Comparison of ENCODE assay signal across 8 mouse cellular contexts in genomic region chr2:30363773-30364650, GRCm38 (mm10). TPM values are rescaled to one million over a fixed set of nuclear protein-coding genes. Genes with fewer than 3 reads are reported as not detected.
DNase-seq lines count a peak whose midpoint lies in the region; ATAC-seq lines count a peak whose summit lies in the region.

Miga2 (plus strand) TSS chr2:30364233.

- peaks cover 19% of the 10 kb centered on the region for H3K36me3 ChIP-seq in hindbrain, embryonic 15.5 days

- H3K9me3 ChIP-seq in hindbrain, embryonic 15.5 days, result no peaks in the 10 kb centered on the region

- peaks cover 25% of the 10 kb centered on the region for H3K4me1 ChIP-seq in hindbrain, embryonic 15.5 days (replicated peaks)

- peak; percentile 99 for ATAC-seq in hindbrain, embryonic 15.5 days (ENCODE audit: low FRiP score, low read depth)

- WGBS in hindbrain, embryonic 15.5 days, result under 1% methylated on average over 54 of the region's 54 CpGs

- peak within 1 kb of the TSS; percentile 87 for H3K27ac ChIP-seq in hindbrain, embryonic 15.5 days (replicated peaks)

- peak within 1 kb of the TSS; percentile 81 for H3K9ac ChIP-seq in hindbrain, embryonic 15.5 days

- H3K4me2 ChIP-seq in hindbrain, embryonic 15.5 days, result peak within 1 kb of the TSS; percentile 87

- no peaks in the 10 kb centered on the region for H3K27me3 ChIP-seq in hindbrain, embryonic 15.5 days

- H3K4me3 ChIP-seq in hindbrain, embryonic 15.5 days, result peak within 1 kb of the TSS; percentile 72

- DNase-seq in T-cell, adult 2 months (ENCODE audit: low spot score), result peak; percentile 95
- DNase-seq in cerebellum, postnatal 36 days, result peak; percentile 97 to 98
- peak; percentile 99 for DNase-seq in frontal cortex, postnatal 36 days (ENCODE audit: low spot score in 2 of 2)
- DNase-seq in left cerebral cortex, adult 11 months (ENCODE audit: low spot score), result peak; percentile 99
- peak; percentile 99 for DNase-seq in lung, postnatal 4 days
- DNase-seq in retina, postnatal 7 days (ENCODE audit: low read depth, low spot score), result peak; percentile 99
- DNase-seq in urinary bladder, adult 2 months (ENCODE audit: low spot score), result peak; percentile 88

RNA-seq across cellular contexts. Expression of gene Miga2, which starts in this region (rescaled TPM):
- 35.0 and 36.0 TPM in 2 replicates for polyA plus RNA-seq in hindbrain, embryonic 15.5 days (2015; fragmentation: Nextera tagmentation; extraction: Ambion mirVana)
- polyA plus RNA-seq in urinary bladder, adult 2 months (2012; rRNA removed), result 32.6 and 34.4 TPM in 2 replicates

Comparison
In these comparisons a context has a peak if more than half of its experiments do, and no peak if none do; other contexts are left out.
1. Peak in every context shown above with its lines: DNase-seq, ATAC-seq, H3K4me3 ChIP-seq and H3K27ac ChIP-seq.